Mouse (Mus musculus) small intestine, adult 2 months (tissue): ENCODE measurements around the gene Tnni3k.

Experiments
- CTCF ChIP-seq: fragments of 200-500 bp; IDR thresholded peaks from 2 replicates; pipeline ENCODE4 v1.5.1; 2012; ENCODE audit warnings: low read depth, mild to moderate bottlenecking, control low read depth, inconsistent platforms, low read length, moderate library complexity, mixed read lengths; ENCODE audit not compliant: insufficient replicate concordance, insufficient read length; ENCODE audit errors: extremely low read depth
- POLR2A ChIP-seq: fragments of 200-500 bp; IDR thresholded peaks from 2 replicates; pipeline ENCODE4 v1.6.1; 2012; ENCODE audit warnings: low read depth, mild to moderate bottlenecking, control low read depth, inconsistent platforms, low read length, moderate library complexity

- TF ChIP-seq CTCF (no peak), POLR2A (no peak)
These were observed 20.9 kb downstream of the Tnni3k start for GRCm38 (mm10) chr3:155034323-155034722.
